Mouse (Mus musculus): Measurements from ENCODE around the gene Intu.

Gene Intu

DNA sequence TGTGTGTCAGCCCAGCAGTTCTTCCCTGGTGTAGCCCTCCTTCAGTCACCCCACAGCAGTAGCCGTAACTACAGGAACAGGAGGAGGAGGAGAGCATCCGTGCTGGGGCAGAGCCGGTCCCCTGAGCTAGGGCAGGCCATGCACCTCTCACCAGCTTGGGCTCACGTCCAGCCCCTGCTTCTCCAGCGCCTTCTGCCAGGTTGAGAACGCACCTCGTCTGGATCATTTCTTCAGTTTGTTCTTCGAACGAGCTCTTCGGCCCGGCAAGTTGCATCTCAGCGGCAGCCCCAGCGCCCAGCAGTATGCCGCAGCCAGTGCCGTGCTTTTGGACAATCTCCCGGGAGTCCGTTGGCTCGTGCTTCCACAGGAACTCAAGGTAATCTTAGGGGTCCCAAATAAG, 152.1 kb downstream of the Intu start:
- no peak for DNase-seq (ENCODE audit: low spot score)

GRCm38 (mm10) chr3:40685855-40686515, 154.9 kb downstream of the Intu start:
- DNase-seq (ENCODE audit: low spot score): no peak

- no peak for DNase-seq (ENCODE audit: low spot score)
These were observed 155.8 kb downstream of the Intu start for GRCm38 (mm10) chr3:40686836-40687235.

- no peak for DNase-seq (ENCODE audit: low spot score)
These were observed 156.5 kb downstream of the Intu start for GRCm38 (mm10) chr3:40687588-40687987.

- no peak for DNase-seq (ENCODE audit: low spot score)
These were observed 160.5 kb downstream of the Intu start for GRCm38 (mm10) chr3:40691566-40691965.

- DNase-seq (ENCODE audit: low spot score): no peak
These were observed 162.3 kb downstream of the Intu start for GRCm38 (mm10) chr3:40693435-40693834.

GRCm38 (mm10) chr3:40693960-40694359, 162.9 kb downstream of the Intu start:
- no peak for DNase-seq (ENCODE audit: low spot score)

DNA sequence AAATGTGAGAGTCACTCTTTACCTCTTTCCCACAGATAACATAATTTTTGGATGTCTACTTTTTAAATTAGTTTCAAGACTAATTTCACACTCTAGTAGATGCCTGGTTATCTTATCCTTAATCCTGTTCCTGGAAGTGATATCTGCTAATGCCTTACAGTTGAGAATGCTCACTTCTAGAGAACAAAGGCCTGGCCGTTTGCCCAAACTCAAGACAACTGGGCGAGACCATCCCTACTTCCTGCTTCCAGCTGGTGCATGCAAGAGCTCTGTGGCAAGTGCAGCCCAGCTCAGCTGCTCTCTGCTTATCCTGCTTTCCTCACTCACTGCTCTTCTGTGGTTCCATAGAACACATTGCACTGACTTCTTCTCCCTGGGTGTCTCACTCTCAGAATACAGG, 163.4 kb downstream of the Intu start:
- no peak for DNase-seq (ENCODE audit: low spot score)

DNA sequence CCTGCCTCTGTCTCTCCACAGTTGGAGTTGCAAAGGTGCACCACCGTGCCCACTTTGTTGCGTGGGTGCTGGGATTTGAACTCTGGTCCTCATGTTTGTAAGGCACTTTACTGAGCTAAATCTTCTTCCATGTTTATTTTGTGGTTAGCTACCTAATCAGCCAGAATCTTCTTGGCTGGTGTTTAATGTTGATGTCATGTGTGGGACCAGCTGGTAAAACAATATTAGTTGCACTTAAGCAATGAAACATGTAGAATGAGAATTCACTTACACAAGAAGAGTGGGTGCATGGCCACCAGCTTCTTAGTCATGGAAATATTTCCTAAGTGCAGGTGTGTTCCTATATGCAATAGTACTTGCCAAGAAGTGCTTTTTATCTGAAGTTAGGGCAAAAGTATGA, 164.1 kb downstream of the Intu start:
- DNase-seq (ENCODE audit: low spot score): no peak

DNA sequence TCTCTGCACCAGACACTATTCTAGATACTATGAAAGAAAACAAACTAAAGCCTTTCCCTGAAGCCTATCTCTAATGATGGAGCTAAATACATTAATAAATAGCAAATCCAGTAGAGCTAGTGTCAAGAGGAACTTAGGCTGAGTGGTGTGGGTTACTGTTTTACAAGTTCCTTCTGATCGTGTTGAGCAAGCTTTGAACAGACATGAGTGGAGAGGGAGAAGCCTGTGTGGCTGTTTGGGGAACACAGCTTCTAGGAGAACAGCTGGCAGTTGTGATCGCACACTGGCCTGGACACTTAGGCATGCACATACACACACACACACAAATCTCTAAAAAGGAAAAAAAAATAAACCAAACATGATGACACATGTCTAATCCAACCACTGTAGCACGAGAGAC, 167.7 kb downstream of the Intu start:
- DNase-seq (ENCODE audit: low spot score): no peak

DNA sequence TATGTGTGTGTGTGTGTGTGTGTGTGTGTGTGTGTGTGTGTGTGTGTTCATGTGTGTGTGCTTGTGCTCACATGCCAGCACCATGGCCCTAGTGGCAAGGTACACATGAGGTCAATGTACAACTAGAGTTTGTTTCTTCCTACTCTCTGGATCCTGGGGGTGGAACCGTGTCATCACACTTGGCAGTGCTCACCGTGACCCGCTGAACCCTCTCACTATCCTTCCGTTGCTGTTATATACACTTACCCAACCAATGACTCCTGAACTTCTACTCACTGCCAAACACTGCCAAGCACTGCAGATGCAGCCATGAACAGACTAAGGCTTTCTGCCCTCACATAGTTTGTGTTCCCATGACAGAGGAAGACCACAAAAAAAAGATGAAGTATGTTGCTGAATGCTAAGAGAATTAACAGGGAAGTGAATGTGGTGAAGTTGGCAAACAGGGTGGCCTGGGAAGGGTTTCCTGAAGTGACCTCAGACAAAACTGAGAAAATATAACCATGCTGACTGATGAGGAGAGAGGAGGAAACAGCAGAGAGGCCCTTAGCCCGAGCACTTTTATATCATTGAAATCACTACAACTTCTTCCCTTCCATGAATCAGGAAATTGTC, 173.8 kb downstream of the Intu start:
- no peak for DNase-seq (ENCODE audit: low spot score)

DNA sequence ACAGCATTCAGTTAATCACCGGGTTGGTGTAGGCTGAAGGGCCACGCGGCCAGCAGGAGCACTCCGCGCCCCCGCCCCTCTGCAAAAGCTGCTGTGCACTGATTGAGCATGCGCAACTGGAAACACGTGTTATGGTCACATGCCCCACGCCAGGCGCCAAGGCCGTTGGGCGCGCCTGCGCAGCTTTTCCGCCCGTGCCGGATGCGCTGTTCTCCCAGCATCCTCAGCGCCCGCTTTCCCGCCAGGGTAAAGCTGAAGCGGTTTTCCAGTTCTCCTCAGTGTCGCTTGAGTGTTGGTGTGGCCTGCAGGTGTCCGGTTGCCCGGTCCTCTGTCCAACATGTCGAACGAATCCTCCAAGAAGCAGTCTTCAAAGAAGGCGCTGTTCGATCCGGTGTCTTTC, 177.6 kb downstream of the Intu start, which contains the start of gene Slc25a31:
Gene Slc25a31, plus strand, starts transcription at position 201 of the 400 bp plus-strand sequence.
- DNase-seq (ENCODE audit: low spot score): no peak

GRCm38 (mm10) chr3:40716056-40716455, 185.0 kb downstream of the Intu start:
- DNase-seq (ENCODE audit: low spot score): no peak

DNA sequence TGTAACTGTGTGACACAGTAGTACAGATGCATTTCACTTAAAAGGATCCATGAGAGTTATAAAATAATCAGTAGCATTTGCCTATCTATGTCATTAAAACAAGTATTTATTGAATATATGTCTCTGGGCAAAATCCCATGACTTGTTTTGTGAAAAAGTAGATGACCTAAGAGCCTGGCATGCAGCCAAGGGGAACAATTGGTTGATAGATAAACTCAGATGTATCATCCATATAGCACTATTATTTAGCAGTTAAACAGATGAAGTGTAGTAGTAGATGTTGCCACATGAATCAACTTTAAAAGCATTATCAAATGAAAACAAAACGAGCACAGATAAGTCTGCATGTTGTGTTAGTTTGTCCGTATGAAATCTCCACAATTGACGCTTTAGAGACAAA, 187.9 kb downstream of the Intu start:
- DNase-seq (ENCODE audit: low spot score): no peak

- DNase-seq (ENCODE audit: low spot score): no peak
These were observed 207.4 kb downstream of the Intu start for GRCm38 (mm10) chr3:40738381-40738912.

DNA sequence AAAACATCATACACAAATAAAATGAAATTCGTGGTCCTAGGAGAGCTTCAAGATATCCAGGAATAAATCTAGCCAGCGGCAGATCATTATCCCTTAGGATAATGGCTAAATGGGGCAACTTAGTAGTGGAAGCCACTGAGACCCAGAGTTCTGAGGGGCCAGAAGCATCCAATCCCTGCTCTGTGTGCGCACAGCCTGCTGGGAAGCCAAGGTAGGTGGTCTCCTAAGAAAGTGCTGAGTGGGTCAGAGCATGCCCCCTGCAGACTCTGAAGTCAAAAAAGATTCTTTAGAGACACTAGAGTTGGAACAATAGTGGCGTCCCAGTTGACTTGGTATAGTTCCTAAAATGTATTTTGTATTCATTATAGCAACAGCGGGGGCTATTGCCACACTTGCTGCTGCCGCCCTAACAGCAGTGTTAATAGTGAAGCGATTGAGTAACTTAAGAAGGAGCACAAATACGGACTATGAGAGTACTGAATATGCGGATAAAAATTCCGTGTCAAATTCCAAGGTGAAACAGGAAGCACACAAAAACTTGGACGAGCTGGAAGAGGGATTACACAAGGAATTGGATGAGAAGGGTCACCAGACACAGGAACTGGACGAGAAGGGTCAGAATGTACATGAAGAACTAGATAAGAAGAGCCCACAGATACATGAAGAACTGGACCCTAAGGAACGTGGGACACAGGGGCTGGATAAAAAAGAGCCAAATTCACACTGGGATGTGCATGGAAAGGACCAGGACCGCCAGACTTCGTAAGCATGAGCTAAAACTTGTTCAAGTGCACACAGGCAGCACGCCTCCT, 213.1 kb downstream of the Intu start, which contains the start of gene Hspa4l:
Gene Hspa4l, plus strand, starts transcription at position 472 of the 812 bp plus-strand sequence.
- peak; percentile 5 for DNase-seq (ENCODE audit: low spot score)

- DNase-seq (ENCODE audit: low spot score): peak; percentile 50
These were observed 214.0 kb downstream of the Intu start for GRCm38 (mm10) chr3:40744836-40745660.

DNA sequence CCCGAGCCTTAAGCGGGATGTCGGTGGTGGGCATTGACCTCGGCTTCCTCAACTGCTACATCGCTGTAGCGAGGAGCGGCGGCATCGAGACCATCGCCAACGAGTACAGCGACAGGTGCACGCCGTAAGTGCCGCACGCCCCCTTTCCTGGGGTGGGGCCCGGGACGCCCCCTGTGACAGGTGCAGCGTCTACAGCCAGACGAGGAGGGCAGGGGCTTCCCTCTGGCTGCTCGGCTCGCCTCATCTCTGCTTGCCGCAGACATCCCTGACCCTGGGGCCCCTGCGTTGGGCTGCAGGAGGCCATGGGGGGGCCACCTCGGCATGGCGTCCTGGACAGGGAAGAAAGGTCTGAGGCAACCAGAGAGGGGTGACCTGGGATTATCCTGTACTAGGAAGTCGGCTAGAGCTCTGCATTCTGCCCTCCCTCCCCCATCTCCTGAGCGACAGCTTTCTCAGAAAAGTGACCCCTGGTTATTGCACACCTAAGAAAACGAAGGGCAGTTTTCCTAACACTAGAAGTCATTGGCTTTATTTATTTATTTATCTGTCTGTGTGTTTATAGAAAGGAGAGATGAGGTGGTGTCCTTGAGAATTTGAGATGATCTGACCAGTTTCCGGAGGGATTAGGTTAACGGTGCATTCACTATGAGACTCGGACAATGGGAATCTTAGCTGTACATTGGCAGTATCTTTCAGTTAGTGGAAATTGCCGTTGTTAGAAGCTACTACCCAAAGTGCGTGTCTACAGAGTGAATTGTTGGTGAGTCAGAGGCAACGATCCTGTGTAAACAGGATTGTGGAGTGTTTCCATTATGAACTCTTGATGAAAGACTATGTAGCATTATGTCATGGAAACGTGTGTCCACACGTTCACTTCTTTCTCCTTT, 214.8 kb downstream of the Intu start:
- peak; percentile 2 for DNase-seq (ENCODE audit: low spot score)

Data from layer of hippocampus, adult 9-10 months (tissue).